Comparison of ENCODE assay signal across 8 mouse cellular contexts in genomic region chr7:49145749-49146670, GRCm38 (mm10).
DNase-seq lines count a peak whose midpoint lies in the region; ATAC-seq and TF ChIP-seq lines count a peak whose summit lies in the region.

No protein-coding gene starts in this region.

- no peaks in the 10 kb centered on the region for H3K36me3 ChIP-seq in heart, embryonic 12.5 days
- H3K36me3 ChIP-seq in lung, postnatal 0 days (ENCODE audit: insufficient read depth, low read length) = no peaks in the 10 kb centered on the region
- no peaks in the 10 kb centered on the region for H3K36me3 ChIP-seq in small intestine, adult 2 months (ENCODE audit: control insufficient read depth, insufficient read depth, low read length)

- no peaks in the 10 kb centered on the region; the same call in 1 of the 2 replicates for H3K9me3 ChIP-seq in heart, embryonic 12.5 days (replicated peaks)
- H3K9me3 ChIP-seq in lung, postnatal 0 days (ENCODE audit: low read length) = no peaks in the 10 kb centered on the region

- ATAC-seq in heart, embryonic 12.5 days (ENCODE audit: insufficient number of reproducible peaks, low FRiP score) = peak; percentile 84
- peak; percentile 88 for ATAC-seq in lung, postnatal 0 days

- WGBS in heart, embryonic 12.5 days = 23% methylated on average over 22 of the region's 22 CpGs
- 31% methylated on average over 22 of the region's 22 CpGs for WGBS in lung, postnatal 0 days
- 52% methylated on average over 22 of the region's 22 CpGs for WGBS in small intestine, adult 2 months

- peak overlapping the region; percentile 36; the same call in 1 of the 2 replicates for H3K9ac ChIP-seq in heart, embryonic 12.5 days
- no peak overlapping the region for H3K9ac ChIP-seq in lung, postnatal 0 days (replicated peaks; ENCODE audit: low read depth)

- TF ChIP-seq CTCF in lung, postnatal 0 days (IDR thresholded peaks at IDR 0.05) = 0 out of 2 replicates have a peak, but pooled peaks have one; percentile 5
- no peak for TF ChIP-seq CTCF in small intestine, adult 2 months (IDR thresholded peaks at IDR 0.05; ENCODE audit: extremely low read depth, insufficient read length, insufficient replicate concordance, low read depth, low read length)

- TF ChIP-seq POLR2A in small intestine, adult 2 months (IDR thresholded peaks at IDR 0.05; ENCODE audit: low read depth, low read length) = no peak

- H3K4me3 ChIP-seq in heart, embryonic 12.5 days = no peak overlapping the region
- no peak overlapping the region for H3K4me3 ChIP-seq in lung, postnatal 0 days (ENCODE audit: low read depth, low read length)
- H3K4me3 ChIP-seq in small intestine, adult 2 months (ENCODE audit: low read depth, low read length) = no peak overlapping the region

- DNase-seq in R1 (ENCODE audit: low read depth, low spot score) = peak; percentile 9
- DNase-seq in cerebellum, adult 8-10 months = peak; percentile 43
- peak; percentile 39 to 54 for DNase-seq in kidney, postnatal 36 days
- peak; percentile 71 for DNase-seq in lung, postnatal 0 days (ENCODE audit: low spot score)
- no peak for DNase-seq in natural killer cell, adult 2 months (ENCODE audit: low spot score in 2 of 2)
- no peak for DNase-seq in urinary bladder, adult 2 months (ENCODE audit: low spot score)

- H3K27ac ChIP-seq in heart, embryonic 12.5 days (ENCODE audit: poor library complexity, severe bottlenecking) = peak overlapping the region; percentile 89
- H3K27ac ChIP-seq in lung, postnatal 0 days (ENCODE audit: low read length) = no peak overlapping the region
- H3K27ac ChIP-seq in small intestine, adult 2 months (ENCODE audit: insufficient read depth, low read depth, low read length) = 0 out of 2 replicates have a peak overlapping the region, but pooled peaks have one; percentile 24

- H3K4me2 ChIP-seq in heart, embryonic 12.5 days = peak overlapping the region; percentile 36
- no peak overlapping the region for H3K4me2 ChIP-seq in lung, postnatal 0 days (replicated peaks; ENCODE audit: low read depth, low read length)

- peaks cover 24% of the 10 kb centered on the region for H3K4me1 ChIP-seq in heart, embryonic 12.5 days (replicated peaks)
- peaks cover 11% of the 10 kb centered on the region; the same call in 1 of the 2 replicates for H3K4me1 ChIP-seq in lung, postnatal 0 days (ENCODE audit: insufficient read depth, low read depth, low read length)
- H3K4me1 ChIP-seq in small intestine, adult 2 months (ENCODE audit: control insufficient read depth, insufficient read depth, insufficient read length, low read length) = no peaks in the 10 kb centered on the region

- peak; percentile 59 for TF ChIP-seq EP300 in lung, postnatal 0 days (IDR thresholded peaks at IDR 0.05)

- H3K27me3 ChIP-seq in heart, embryonic 12.5 days (replicated peaks) = peaks cover 11% of the 10 kb centered on the region
- no peaks in the 10 kb centered on the region for H3K27me3 ChIP-seq in lung, postnatal 0 days (replicated peaks; ENCODE audit: insufficient read depth, low read length)
- H3K27me3 ChIP-seq in small intestine, adult 2 months (ENCODE audit: control insufficient read depth, insufficient read depth, low read length) = no peaks in the 10 kb centered on the region

Comparison
In these comparisons a context has a peak if more than half of its experiments do, and no peak if none do; other contexts are left out.
1. DNase-seq: peak in R1 (single experiment), cerebellum, adult 8-10 months (single experiment), kidney, postnatal 36 days (2 of 2) and lung, postnatal 0 days (single experiment); none in natural killer cell, adult 2 months (0 of 2) and urinary bladder, adult 2 months (single experiment).